Mouse (Mus musculus): Measurements from ENCODE around the gene Gm10392.

Gene Gm10392

GRCm38 (mm10) chr11:77508068-77509021, 10.7 kb downstream of the Gm10392 start:
- peak; percentile 83 for DNase-seq (ENCODE audit: low read depth, low spot score)

GRCm38 (mm10) chr11:77507426-77507825, 11.6 kb downstream of the Gm10392 start:
- DNase-seq (ENCODE audit: low read depth, low spot score), result no peak

- no peak for DNase-seq (ENCODE audit: low read depth, low spot score)
Measured at GRCm38 (mm10) chr11:77506941-77507340, 12.1 kb downstream of the Gm10392 start.

- DNase-seq (ENCODE audit: low read depth, low spot score), result no peak
Measured at GRCm38 (mm10) chr11:77506273-77506672, 12.7 kb downstream of the Gm10392 start.

GRCm38 (mm10) chr11:77505291-77505980, 13.6 kb downstream of the Gm10392 start:
- no peak for DNase-seq (ENCODE audit: low read depth, low spot score)

- DNase-seq (ENCODE audit: low read depth, low spot score), result no peak
Measured at GRCm38 (mm10) chr11:77504377-77504776, 14.6 kb downstream of the Gm10392 start.

- no peak for DNase-seq (ENCODE audit: low read depth, low spot score)
Measured at GRCm38 (mm10) chr11:77503511-77503910, 15.5 kb downstream of the Gm10392 start.

GRCm38 (mm10) chr11:77502481-77502880, 16.5 kb downstream of the Gm10392 start:
- no peak for DNase-seq (ENCODE audit: low read depth, low spot score)

GRCm38 (mm10) chr11:77501971-77502370, 17.0 kb downstream of the Gm10392 start:
- DNase-seq (ENCODE audit: low read depth, low spot score), result no peak

GRCm38 (mm10) chr11:77501392-77501791, 17.6 kb downstream of the Gm10392 start:
- DNase-seq (ENCODE audit: low read depth, low spot score), result peak; percentile 72

GRCm38 (mm10) chr11:77500361-77501325, 18.4 kb downstream of the Gm10392 start:
- no peak for DNase-seq (ENCODE audit: low read depth, low spot score)

- DNase-seq (ENCODE audit: low read depth, low spot score), result no peak
Measured at GRCm38 (mm10) chr11:77499354-77499753, 19.6 kb downstream of the Gm10392 start.

GRCm38 (mm10) chr11:77498261-77499139, 20.5 kb downstream of the Gm10392 start:
- DNase-seq (ENCODE audit: low read depth, low spot score), result no peak

GRCm38 (mm10) chr11:77497851-77498250, 21.1 kb downstream of the Gm10392 start:
- DNase-seq (ENCODE audit: low read depth, low spot score), result no peak

GRCm38 (mm10) chr11:77497341-77497756, 21.6 kb downstream of the Gm10392 start:
- DNase-seq (ENCODE audit: low read depth, low spot score), result peak; percentile 89

- DNase-seq (ENCODE audit: low read depth, low spot score), result no peak
Measured at GRCm38 (mm10) chr11:77495507-77495906, 23.5 kb downstream of the Gm10392 start.

GRCm38 (mm10) chr11:77494782-77495181, 24.2 kb downstream of the Gm10392 start:
- no peak for DNase-seq (ENCODE audit: low read depth, low spot score)

GRCm38 (mm10) chr11:77494344-77494676, 24.7 kb downstream of the Gm10392 start:
- no peak for DNase-seq (ENCODE audit: low read depth, low spot score)

- no peak for DNase-seq (ENCODE audit: low read depth, low spot score)
Measured at GRCm38 (mm10) chr11:77493512-77494343, 25.3 kb downstream of the Gm10392 start, which contains the start of gene Git1. Gene Git1, plus strand, starts transcription at chr11:77493562.

Measured in forelimb bud, embryonic 11.5 days (tissue).